Mouse (Mus musculus) heart, postnatal 25 days (tissue): ENCODE data around the gene Sema5b. TPM values are rescaled to one million over a fixed set of nuclear protein-coding genes. Genes with fewer than 3 reads are reported as not detected.
A peak's percentile ranks its signal among the peaks of the same experiment; 100 is the strongest.

Experiments
- DNase-seq: peaks from one replicate; pipeline ENCODE4 v3.0.0; 2022; ENCODE audit warnings: low spot score
- intact Hi-C: fragments of 180-260 bp; cut with DNase I; formaldehyde crosslinking; loops from one replicate; pipeline ENCODE4 v1.15.1; 2025
- total RNA-seq, 2 experiments: library from RNA; stranded (reverse); gene quantifications; 2 replicates each; pipeline ENCODE4 v1.2.3; 2021

The Sema5b gene
- total RNA-seq, 2 experiments from 2014 or later: 0.91 to 1.1 TPM

DNA sequence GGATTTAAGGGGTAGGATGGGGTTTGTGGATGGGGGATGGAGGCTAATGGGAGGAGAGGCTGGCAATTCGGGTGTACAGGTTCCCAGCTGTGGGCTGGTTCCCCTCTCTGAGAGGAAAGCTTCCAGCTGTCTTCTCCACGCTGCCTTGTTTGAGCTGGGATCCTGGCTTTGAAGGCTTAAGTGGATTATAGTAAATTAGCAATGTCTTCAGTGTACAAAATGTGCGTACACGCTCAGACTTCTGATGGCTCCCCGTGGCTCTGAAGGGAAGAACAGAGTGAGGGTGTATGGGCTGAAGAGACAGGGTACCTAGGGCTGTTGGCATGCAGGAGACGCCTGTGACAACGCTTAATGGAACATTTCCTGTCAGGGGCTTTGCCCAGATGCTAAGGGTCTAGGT, 83.0 kb downstream of the Sema5b start:
- DNase-seq: no peak
- intact Hi-C loops: no loop called here

DNA sequence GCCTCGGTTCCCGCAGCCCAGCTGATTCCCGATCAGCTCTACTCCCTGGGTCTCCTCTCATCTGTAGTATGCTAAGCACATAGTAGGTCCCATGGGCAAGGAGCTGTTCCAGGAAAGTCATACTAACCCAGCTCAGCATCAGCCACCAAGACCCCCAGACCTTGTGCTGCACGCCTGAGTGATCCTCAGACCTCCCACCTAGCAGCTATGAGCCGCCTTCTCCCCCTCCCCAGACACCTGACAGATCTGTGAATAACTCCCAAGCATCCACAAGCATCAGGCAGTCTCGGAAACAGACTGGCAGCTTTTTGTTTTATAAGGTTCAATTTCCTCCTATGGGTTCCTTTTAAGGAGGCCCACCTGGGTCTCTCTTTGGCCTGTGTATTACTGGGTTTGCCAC, 83.9 kb downstream of the Sema5b start:
- DNase-seq: no peak
- intact Hi-C loops: loop anchor here (5.0 kb wide), 1 partner anchor 513 kb away; no protein-coding TSS in a partner anchor

DNA sequence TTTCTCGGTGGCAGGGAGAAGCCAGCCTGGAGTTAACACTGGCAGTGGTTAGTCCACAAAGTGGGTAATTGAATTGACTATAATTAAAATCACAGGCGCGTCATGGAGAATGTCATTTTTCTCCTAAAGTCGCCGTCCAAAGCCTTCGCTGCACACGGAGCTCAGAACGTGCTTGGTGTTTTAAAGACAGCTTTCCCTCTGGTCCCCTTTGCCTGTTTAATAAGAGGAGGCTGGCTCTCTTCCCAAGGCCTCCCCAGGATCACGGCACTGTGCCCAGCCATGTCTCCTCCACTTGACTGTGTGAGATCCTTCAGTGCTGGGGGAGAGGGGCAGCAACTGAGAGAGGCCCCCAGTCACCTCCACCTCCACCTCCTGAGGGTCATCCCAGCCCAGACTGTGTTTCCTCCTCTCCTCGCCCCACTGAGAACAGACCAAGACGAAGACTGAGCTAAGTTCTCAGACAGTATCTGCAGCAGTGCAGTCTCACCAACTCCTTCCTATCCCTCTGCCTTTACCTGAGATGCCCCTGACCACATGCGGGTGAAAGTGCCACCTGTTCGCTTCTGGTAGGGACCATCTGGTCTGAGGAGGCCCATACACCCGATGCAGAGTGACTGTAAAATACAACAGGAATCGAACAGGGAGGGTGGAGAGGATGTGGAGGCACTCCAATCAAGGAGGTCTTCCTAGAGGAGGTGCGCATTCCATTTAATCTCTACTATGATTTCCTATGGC, 84.5 kb downstream of the Sema5b start:
- intact Hi-C loops: loop anchor here (5.0 kb wide), 1 partner anchor 513 kb away; no protein-coding TSS in a partner anchor
- no peak for DNase-seq

DNA sequence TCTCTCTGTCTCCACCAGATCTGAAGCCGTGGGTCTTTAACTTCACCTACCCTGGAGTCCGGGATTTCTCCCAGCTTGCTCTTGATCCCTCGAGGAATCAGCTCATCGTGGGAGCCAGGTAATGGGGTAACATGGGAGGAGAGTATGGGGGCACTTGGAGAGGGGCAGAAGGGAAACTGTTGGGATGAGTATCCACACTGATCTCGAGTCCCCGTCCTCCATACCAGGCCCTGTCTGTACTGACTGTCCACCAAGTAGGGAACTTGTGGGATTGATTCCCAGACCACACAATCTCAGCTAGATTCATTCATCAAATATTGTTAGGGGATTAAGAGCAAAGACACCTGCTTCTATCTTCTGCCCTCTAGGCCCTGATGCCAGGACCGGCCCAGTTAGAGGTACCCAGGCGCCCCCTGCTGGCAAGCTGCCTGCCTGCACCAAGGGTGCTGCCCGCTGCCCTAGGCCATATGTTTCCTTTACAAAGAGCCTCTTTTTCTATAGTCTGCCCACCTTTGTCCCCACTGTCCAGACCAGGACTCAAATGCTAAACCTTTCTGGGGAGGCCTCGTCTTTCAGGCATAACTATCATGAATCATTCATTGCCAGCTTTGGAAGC, 87.2 kb downstream of the Sema5b start:
- DNase-seq: peak; percentile 34
- intact Hi-C loops: loop anchor here (1.0 to 5.0 kb wide), 4 partner anchors 87 to 516 kb away; partner anchors contain the start of gene Sema5b

DNA sequence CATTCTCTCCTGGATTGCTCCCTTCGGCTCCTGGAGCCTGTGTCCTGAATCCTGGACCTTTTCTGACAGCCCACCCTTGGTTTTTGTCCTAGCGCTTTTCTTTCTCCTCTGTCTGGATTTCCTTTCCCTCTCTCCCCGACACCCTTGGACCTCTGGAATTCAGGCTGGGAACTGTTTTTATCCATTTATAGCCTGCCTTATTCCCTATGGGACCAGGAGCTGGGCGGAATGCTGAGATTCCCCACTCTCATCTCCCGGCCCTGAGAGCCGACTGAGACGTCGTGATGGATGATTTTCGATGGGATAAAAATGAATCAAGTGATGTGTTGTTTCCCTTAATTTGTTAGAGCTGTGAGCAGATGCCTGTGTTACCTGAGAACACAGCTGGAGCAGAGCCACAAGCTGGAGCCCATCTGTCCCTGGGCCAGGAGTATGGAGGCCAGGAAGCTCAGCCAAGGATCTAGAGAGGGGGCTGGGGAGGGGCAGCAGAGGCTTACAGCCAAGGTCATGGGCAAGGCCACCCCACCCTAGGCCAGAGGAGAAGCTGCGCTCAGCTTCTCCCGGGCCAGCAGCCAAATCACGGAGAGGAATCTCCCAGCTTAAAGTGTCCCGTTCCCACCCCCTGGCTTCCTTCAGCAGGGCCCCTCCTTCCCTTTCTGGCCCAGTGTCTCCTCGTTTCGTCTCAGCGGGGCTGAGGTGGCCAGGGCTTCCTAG, 89.7 kb downstream of the Sema5b start:
- intact Hi-C loops: no loop called here
- DNase-seq: peak; percentile 17

DNA sequence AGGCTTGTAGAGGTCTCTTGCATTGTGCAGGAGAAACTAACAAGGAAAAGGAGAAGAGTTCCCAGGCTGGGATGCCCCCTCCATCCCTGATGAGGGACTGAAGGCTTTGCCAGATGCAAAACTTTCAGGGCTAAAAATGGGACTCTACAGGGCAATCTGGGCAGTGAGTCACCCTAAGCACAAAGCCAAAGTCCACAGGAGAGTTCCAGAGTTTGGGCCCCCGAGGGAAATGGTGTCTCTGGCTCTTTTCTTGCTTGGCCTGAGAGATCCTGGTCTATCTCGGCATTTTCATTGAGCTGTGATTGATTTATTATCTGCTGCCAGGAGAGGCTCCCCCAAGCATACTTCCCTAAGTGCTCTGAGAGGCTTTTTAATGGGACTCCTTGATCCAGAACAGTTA, 92.1 kb downstream of the Sema5b start:
- DNase-seq: no peak
- intact Hi-C loops: no loop called here

DNA sequence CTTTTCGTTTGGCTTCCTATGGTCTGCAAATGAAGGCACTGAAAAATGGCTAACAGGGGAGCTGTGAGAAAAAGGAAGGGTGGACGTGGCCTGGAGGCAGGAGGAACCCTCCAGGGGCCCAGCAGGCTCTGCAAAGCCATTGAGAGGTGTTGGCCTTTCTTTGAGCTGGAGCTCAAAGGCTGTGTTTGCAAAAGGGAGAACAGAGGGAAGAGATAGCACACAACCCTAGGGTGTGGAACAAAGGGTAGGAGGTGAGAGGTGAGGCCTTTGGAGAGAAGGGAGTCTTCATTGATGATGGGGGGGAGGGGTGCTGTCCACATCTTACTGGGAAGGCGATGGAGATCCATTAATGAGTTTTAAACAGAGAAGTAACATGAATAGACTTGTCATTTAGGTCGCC, 94.0 kb downstream of the Sema5b start:
- intact Hi-C loops: no loop called here
- no peak for DNase-seq

DNA sequence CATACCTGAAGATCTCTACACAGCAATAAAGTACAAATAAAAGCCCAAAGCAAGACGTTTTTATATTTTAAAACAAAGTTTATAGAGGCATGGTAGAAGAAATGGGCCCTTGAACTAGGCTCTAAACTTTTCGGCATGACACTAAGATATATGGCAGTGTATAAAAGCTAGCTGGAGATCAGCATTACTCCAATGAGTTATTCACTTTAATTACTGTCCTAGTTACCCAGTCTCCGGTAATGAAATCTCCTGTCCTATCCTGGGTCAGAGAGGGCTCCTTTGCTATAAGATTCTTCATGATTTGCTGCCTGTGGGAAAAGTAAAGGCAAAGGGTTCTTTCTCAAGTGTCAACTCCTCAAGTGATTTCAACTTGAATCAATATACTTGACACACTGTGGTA, 98.6 kb downstream of the Sema5b start:
- DNase-seq: no peak

DNA sequence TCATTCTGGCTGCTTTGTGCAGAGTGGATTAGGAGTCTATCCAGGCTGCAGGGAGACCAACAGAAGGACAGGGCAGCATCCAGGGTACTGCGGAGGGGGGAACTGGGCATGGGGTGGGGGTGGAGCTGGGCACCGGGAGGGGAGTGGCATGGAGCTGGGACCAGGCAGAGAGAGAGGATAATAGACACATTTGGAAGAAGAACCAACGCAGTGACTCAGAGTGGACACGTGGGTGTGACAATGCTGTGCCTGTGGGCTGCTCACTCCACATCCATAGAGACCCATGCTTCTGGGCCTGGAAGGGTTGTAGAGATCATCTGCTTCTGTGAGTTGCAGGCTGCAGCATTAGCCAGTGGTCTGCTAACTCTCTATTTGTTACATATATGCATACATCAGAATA, 107.9 kb downstream of the Sema5b start:
- intact Hi-C loops: no loop called here

More for the DNA sequence above, 98.6 kb downstream of the Sema5b start:
- intact Hi-C loops: no loop called here

DNA sequence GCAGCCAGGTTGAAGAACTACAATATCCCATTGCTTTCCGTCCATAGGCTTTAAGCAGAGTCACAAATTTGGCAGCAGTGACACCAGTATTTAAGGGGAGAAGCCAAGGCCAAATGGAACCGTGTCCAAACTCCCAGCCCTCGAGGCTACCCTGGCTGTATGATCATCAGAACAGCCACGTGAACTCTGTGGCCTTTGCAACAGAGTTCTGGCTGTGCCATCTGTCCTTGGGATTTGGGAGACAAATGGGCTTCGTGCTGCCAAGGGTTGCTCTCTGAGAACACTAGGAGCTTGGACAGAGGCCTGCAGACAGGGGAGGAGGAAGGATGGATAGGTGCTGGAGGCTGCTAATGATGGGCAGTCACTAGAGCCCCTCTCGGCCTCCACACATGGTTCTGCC, 111.3 kb downstream of the Sema5b start:
- DNase-seq: no peak
- intact Hi-C loops: no loop called here

More for the DNA sequence above, 107.9 kb downstream of the Sema5b start:
- no peak for DNase-seq

DNA sequence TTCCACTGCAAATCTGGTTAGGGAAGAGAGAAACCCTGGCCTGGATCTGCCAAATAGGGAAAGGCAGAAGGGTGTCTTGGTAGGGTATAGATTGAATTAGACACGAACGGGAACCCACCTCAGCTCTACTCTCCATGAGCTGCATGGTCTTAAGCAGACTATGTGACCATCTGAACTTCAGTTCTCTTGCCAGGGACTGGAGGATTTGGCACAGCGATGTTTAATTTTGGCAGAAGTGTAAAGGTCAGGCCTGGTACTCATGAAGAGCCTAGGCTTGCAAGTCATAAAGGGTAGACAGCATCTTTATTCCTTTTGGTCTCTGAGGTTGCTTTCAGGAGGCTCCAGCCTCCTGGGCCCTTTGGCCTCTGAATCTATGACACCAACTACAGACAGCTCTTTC, 111.8 kb downstream of the Sema5b start:
- intact Hi-C loops: no loop called here
- no peak for DNase-seq

DNA sequence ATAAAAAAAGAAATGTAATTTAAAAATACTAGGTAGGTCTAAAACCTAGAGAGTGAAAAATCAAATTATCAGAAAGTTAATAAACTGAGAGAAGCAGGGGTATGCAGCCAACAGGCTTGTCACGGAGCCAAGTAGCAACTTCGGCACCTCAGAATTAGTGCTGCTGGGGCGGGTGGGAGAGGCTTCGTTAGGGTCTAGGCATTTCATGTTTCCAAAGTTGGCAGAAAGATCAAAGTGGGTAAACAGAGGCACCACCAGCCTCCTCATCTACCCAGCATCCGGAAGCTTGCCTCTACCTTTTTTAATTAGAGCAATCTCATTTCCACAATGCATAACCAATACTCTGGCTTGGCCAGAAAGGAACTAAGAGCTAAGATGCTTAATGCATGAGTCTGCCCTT, 113.0 kb downstream of the Sema5b start:
- no peak for DNase-seq

DNA sequence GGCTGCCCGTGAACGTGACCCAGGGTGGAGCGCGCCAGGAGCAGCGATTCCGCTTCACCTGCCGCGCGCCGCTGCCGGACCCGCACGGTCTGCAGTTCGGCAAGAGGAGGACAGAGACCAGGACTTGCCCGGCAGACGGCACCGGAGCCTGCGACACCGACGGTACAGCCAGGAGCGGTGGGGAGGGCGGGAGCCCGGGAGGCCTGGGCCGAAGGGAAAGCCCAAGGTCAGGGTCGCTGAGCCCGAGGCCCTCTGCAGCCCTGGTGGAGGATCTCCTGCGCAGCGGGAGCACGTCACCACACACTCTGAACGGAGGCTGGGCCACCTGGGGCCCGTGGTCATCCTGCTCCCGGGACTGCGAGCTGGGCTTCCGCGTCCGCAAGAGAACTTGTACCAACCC, 119.3 kb downstream of the Sema5b start:
- DNase-seq: no peak
- intact Hi-C loops: no loop called here

More for the DNA sequence above, 113.0 kb downstream of the Sema5b start:
- intact Hi-C loops: no loop called here

DNA sequence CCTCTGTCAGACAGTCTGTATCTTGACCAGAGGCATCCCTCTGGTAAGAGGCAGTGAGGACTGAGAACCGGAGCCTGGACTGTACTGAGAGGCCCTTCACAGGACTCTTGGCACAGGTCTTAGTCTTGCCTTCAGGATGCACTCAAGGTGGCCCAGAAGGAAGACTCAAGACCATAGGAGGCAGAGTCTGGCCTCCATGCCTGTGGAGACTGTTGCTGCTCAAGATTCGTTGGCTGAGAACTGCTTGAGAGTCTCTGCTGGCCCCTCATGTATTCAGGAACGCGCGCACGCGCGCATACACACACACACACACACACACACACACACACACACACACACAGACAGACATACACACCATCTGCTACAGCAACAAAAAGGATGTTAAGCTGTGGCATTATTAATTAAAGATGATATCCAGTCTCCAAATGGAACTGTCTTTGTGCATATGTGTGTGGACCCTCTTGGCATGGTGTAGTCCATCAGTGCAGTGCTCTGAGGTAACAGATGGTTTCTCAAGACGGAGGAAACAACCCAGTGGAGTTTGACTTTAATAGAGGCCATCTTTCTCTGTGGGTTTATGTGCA, 123.0 kb downstream of the Sema5b start:
- intact Hi-C loops: no loop called here
- DNase-seq: no peak

DNA sequence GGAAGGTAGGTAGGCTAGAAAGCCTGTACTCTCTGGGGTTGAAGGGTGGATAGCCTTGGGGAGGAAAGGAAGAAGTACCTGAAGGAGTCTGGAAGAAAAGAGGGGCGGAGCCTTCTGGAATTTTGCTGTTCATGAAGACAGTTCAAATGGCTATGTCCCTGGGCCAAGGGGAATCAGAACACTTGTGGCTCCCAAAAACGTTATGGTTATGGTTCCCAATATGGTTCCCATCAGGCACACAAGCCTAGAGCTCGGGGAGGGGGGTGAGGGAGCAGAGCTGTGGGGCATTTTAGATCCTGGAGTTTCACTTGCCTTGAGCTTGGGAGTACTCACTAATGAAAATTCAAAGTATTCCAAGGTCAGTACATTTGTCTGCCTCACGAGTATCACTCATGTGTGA, 123.9 kb downstream of the Sema5b start:
- intact Hi-C loops: no loop called here
- DNase-seq: no peak

DNA sequence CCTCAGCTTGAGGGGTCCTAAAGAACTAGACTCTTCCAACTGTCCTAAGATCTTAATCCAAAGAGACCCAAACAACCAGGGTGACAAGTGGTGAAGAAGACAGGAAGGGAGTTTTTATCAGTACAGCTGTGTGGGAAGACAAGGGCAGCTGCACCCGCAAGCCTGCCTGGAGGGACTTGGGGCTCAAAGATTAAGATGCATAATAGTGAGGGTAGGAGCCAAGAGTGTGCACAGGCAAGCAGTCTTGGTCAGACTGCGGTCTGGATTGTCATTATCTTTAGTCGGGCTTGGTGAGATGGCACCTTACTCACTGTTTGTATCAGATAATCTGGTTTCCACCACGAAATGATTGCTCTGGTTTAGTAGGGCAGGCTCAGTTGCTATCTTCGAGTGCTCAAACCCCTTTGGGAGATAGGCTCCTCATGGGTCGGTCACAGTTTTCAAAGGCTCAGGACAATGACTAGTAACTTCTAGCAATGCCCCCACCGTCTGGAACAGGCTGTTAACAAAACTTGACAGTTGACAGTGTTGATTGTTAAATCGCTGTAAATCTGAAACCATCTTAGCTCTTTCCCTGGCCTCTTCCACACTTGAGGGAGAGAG, 136.7 kb downstream of the Sema5b start:
- DNase-seq: no peak
- intact Hi-C loops: no loop called here

DNA sequence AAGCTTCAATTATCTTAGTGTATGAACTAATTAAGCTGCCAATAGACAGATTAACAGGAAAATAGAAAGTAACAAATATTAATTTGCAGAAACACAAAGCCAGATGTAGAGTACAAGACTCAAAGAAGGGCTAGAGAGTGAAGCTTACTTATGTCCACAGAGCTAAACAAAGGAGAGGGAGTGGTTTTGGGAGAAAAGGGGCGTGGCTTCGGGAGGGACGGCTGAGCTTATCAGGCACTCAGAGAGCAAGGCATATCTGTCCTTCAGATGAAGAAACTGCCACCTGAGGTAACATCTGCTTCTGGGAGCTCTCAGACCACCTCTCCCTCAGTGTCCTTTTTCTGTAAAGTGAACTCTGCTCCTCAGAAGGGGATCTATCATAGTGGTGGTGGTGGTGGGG, 137.5 kb downstream of the Sema5b start:
- intact Hi-C loops: no loop called here

DNA sequence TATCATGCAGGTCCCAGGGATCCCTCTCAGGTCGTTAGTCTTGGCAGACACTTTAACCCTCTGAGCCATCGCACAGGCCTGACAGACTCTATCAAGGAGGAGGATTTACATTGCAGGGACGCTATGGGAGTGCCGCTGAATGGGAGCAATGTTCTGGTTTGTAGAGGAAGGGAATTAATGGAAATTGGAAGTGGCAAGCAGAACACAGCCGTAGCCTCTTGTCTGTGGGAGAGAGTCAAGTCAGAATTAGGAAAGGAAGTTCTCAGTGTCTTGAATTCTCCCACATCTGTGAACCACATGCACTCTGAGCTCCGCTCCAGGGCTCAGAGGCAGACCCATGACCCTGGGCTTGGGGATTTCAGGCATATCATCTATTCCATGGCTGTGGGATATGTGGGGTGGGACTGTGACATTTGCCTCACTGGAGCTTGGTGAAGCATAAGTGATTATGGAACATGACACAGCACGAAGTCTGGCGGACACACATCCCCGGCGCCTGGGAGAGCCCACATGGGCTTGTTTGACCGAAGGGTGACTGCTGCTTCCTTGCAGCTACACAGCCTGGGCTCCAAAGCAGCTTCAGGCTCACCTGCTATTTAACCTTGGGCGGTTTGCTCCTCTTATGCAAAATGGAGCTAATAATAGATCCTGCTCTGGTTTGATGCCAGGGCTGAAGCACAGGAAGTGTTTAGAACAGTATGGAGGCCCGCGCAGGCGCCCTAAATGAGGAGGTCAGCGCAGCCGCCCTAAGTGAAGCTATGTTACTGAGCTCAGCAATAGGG, 140.6 kb downstream of the Sema5b start:
- intact Hi-C loops: no loop called here
- no peak for DNase-seq

More for the DNA sequence above, 137.5 kb downstream of the Sema5b start:
- DNase-seq: no peak

DNA sequence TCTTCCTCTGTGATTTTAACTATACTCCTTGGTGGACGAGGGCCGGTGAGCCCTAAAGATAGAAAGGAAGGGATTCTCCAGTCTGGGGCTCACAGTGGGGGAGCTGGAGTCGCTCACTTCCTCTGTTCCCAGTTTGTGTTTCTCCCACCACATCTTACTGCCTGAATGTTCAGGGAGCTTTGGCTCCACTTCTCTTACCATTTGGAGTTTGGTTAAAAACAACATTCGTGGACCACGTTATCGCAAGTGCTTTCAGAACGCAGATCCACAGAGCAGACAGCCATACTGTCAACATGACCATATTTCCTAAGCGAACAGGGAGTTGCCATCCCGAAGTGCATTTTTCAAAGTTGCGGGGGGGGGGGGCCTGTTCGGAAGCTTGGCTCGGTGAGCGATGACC, 144.1 kb downstream of the Sema5b start:
- intact Hi-C loops: no loop called here
- no peak for DNase-seq
